Mouse (Mus musculus) testis, adult 2 months (tissue): ENCODE data around the gene Ppp1r18. TPM values are rescaled to one million over a fixed set of nuclear protein-coding genes. Genes with fewer than 3 reads are reported as not detected.

Experiments
- H3K27ac ChIP-seq: fragments of 200-500 bp; 2 replicates; pipeline ENCODE4 v1.5.1; 2012; ENCODE audit warnings: low read depth, low read length; ENCODE audit not compliant: control insufficient read depth, insufficient read depth
- H3K27me3 ChIP-seq: fragments of 200-500 bp; 2 replicates; pipeline ENCODE4 v1.6.1; 2012; ENCODE audit warnings: mild to moderate bottlenecking, low read length, moderate library complexity; ENCODE audit not compliant: control insufficient read depth, insufficient read depth
- H3K36me3 ChIP-seq: fragments of 200-500 bp; 2 replicates; pipeline ENCODE4 v1.6.1; 2012; ENCODE audit warnings: mild to moderate bottlenecking, low read length; ENCODE audit not compliant: control insufficient read depth, insufficient read depth
- H3K4me1 ChIP-seq: fragments of 200-500 bp; 2 replicates; pipeline ENCODE4 v1.6.1; 2012; ENCODE audit warnings: low read length; ENCODE audit not compliant: control insufficient read depth, insufficient read depth
- H3K4me3 ChIP-seq: fragments of 200-500 bp; 2 replicates; pipeline ENCODE4 v1.5.1; 2012; ENCODE audit warnings: low read depth, mild to moderate bottlenecking, low read length, moderate library complexity, mixed read lengths; ENCODE audit not compliant: control insufficient read depth
- CTCF ChIP-seq: fragments of 200-500 bp; IDR thresholded peaks from 2 replicates; pipeline ENCODE4 v1.5.1; 2012; ENCODE audit warnings: low read depth, mild to moderate bottlenecking, inconsistent platforms, low read length, moderate library complexity; ENCODE audit not compliant: control insufficient read depth, insufficient read depth, insufficient replicate concordance
- POLR2A ChIP-seq: fragments of 200-500 bp; IDR thresholded peaks from 2 replicates; pipeline ENCODE4 v1.6.1; 2012; ENCODE audit warnings: low read depth, mild to moderate bottlenecking, inconsistent platforms, low read length, moderate library complexity; ENCODE audit not compliant: control insufficient read depth
- polyA plus RNA-seq: library from polyadenylated mRNA; depleted of rRNA; stranded (reverse); fragments of >200 nt; gene quantifications from 2 replicates; pipeline ENCODE4 v1.2.3, GENCODE M21; 2012

The Ppp1r18 gene
- polyA plus RNA-seq, 1 experiment, result 34.1 TPM

GRCm38 (mm10) chr17:35833239-35833751, 32.1 kb upstream of the Ppp1r18 start:
- Histone ChIP-seq H3K36me3 (no peaks in the 10 kb centered on the region), H3K27me3 (no peaks in the 10 kb centered on the region), H3K4me3 (no peak overlapping the region), H3K4me1 (peaks cover 13% of the 10 kb centered on the region), H3K27ac (no peak overlapping the region)
- TF ChIP-seq POLR2A (no peak), CTCF (no peak)

GRCm38 (mm10) chr17:35833894-35834293, 31.5 kb upstream of the Ppp1r18 start:
- TF ChIP-seq CTCF (no peak), POLR2A (no peak)
- H3K27me3 ChIP-seq, result no peaks in the 10 kb centered on the region

DNA sequence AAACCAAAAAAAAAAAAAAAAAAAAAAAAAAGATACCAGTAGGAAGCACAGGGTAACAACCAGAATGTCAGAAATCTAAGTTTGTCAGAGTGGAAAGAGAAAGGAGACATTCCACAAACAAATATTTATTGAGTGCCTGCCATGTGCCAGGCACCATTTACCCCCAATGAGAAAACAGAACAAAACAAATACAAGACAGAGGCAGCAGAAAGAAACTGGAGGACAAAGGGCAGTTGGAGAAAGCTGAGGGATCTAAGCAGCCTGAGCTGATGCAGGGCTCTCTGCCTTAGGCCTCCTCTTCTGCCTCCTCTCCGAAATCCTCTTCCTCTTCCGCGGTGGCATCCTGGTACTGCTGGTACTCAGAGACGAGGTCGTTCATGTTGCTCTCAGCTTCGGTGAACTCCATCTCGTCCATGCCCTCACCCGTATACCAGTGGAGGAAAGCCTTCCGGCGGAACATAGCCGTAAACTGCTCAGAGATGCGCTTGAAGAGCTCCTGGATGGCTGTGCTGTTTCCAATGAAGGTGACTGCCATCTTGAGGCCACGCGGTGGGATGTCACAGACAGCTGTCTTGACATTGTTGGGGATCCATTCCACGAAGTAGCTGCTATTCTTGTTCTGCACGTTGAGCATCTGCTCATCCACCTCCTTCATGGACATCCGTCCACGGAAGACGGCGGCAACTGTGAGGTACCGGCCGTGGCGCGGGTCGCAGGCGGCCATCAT, 30.5 kb upstream of the Ppp1r18 start:
- TF ChIP-seq CTCF, result no peak
- no peak for TF ChIP-seq POLR2A
- peaks cover 17% of the 10 kb centered on the region for H3K4me1 ChIP-seq
- no peak overlapping the region for H3K4me3 ChIP-seq
- no peak overlapping the region for H3K27ac ChIP-seq
- H3K27me3 ChIP-seq, result no peaks in the 10 kb centered on the region
- no peaks in the 10 kb centered on the region for H3K36me3 ChIP-seq

More at GRCm38 (mm10) chr17:35833894-35834293, 31.5 kb upstream of the Ppp1r18 start:
- no peaks in the 10 kb centered on the region for H3K36me3 ChIP-seq
- H3K4me3 ChIP-seq, result no peak overlapping the region
- H3K4me1 ChIP-seq, result peaks cover 15% of the 10 kb centered on the region
- no peak overlapping the region for H3K27ac ChIP-seq

- no peak for TF ChIP-seq CTCF
- TF ChIP-seq POLR2A, result no peak
- H3K27me3 ChIP-seq, result no peaks in the 10 kb centered on the region
- peaks cover 17% of the 10 kb centered on the region for H3K4me1 ChIP-seq
- no peak overlapping the region for H3K4me3 ChIP-seq
- H3K36me3 ChIP-seq, result no peaks in the 10 kb centered on the region
- H3K27ac ChIP-seq, result no peak overlapping the region
These were observed 29.8 kb upstream of the Ppp1r18 start for GRCm38 (mm10) chr17:35835424-35836140.

GRCm38 (mm10) chr17:35836178-35836965, 29.0 kb upstream of the Ppp1r18 start:
- peak overlapping the region; percentile 84 for H3K4me3 ChIP-seq
- TF ChIP-seq POLR2A (no peak), CTCF (peak; percentile 32; the same call in 1 of the 2 replicates)
- H3K27me3 ChIP-seq, result no peaks in the 10 kb centered on the region
- H3K36me3 ChIP-seq, result no peaks in the 10 kb centered on the region
- peaks cover 17% of the 10 kb centered on the region for H3K4me1 ChIP-seq
- peak overlapping the region; percentile 22; the same call in 1 of the 2 replicates for H3K27ac ChIP-seq

GRCm38 (mm10) chr17:35836991-35837422, 28.4 kb upstream of the Ppp1r18 start:
- Histone ChIP-seq H3K27ac (peak overlapping the region; percentile 76), H3K27me3 (no peaks in the 10 kb centered on the region), H3K36me3 (no peaks in the 10 kb centered on the region), H3K4me1 (peaks cover 18% of the 10 kb centered on the region), H3K4me3 (peak overlapping the region; percentile 84)
- TF ChIP-seq POLR2A (no peak), CTCF (no peak)

DNA sequence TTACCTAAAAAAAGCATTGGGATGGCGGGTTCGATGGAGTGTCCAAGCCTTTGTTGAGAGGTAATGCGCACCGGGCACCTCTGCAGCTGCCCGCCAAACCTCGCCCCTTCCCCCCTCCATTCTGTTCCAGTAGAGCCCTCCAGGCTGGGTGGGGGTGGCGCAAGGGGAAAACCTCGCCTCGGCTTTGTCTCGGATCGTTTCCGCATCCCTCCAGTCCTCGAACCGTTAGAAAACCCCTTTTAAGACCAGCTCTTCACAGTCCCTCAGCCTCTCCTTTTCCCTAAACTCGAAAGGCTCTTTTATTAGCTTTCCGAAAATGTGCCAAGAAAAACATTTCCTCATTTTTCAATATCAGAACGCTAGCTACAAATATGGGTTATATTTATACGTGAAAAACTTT, 27.9 kb upstream of the Ppp1r18 start:
- Histone ChIP-seq H3K36me3 (no peaks in the 10 kb centered on the region), H3K27ac (peak overlapping the region; percentile 76), H3K27me3 (no peaks in the 10 kb centered on the region), H3K4me3 (peak overlapping the region; percentile 84), H3K4me1 (peaks cover 21% of the 10 kb centered on the region)
- TF ChIP-seq CTCF, result no peak
- TF ChIP-seq POLR2A, result no peak
